Mouse (Mus musculus) right cerebral cortex, adult 18-20 months (tissue): ENCODE measurements around the gene Zfp968.
"Not testable (repeated sequence)": the region's sequence is repeated elsewhere in the genome, so short reads cannot be mapped to it uniquely, and the experiment has no call there.

Source experiments
- DNase-seq: peaks from one replicate; pipeline ENCODE4 v3.0.0; 2022; ENCODE audit warnings: mixed read lengths

Gene Zfp968

GRCm38 (mm10) chr2:175372136-175372535, at the start of gene Zfp968:
TSS of gene Zfp968 (plus strand) at chr2:175372436.
- not testable (repeated sequence) for DNase-seq

GRCm38 (mm10) chr2:175338097-175338496, 34.1 kb upstream of the Zfp968 start, which contains the start of gene Gm4631:
TSS of gene Gm4631 (minus strand) at chr2:175338197.
- DNase-seq, result not testable (repeated sequence)
